Mouse (Mus musculus) erythroblast, adult 5-6 weeks (primary cell): ENCODE measurements around the gene 1110059E24Rik. TPM values are rescaled to one million over a fixed set of nuclear protein-coding genes. Genes with fewer than 3 reads are reported as not detected.

Experiments
- ATAC-seq: replicated peaks from 2 replicates; pipeline ENCODE4 v1.8.0; 2016; ENCODE audit warnings: moderate number of reproducible peaks, mild to moderate bottlenecking, moderate TSS enrichment, inconsistent platforms; ENCODE audit not compliant: poor library complexity, low FRiP score, severe bottlenecking
- total RNA-seq, 2 experiments: library from RNA; stranded (forward) in 1 of 2; stranded (reverse) in 1 of 2; fragments of 150-400 nt in 1 of 2; fragments of 200-764, 138-1000 nt in 1 of 2; gene quantifications; 2 replicates each; pipeline versions ENCODE4 v1.2.3 to v1.2.4; 2015 to 2017; ENCODE audit warnings: low replicate concordance in 2 of 2

The 1110059E24Rik gene
- 13.4 and 21.1 TPM in 2 replicates for total RNA-seq (2015; ENCODE audit: low replicate concordance)
- total RNA-seq (2017; ENCODE audit: low replicate concordance) = 8.4 and 11.4 TPM in 2 replicates

GRCm38 (mm10) chr19:21652285-21653171 lies at the start of gene 1110059E24Rik:
TSS of gene 1110059E24Rik (minus strand) at chr19:21652976.
- ATAC-seq = peak; percentile 99

- no peak for ATAC-seq
These were observed 28.2 kb upstream of the 1110059E24Rik start for GRCm38 (mm10) chr19:21680986-21681385.

- ATAC-seq = no peak
These were observed 27.3 kb upstream of the 1110059E24Rik start for GRCm38 (mm10) chr19:21680091-21680490.

- ATAC-seq = no peak
These were observed 21.7 kb upstream of the 1110059E24Rik start for GRCm38 (mm10) chr19:21674354-21675096.

GRCm38 (mm10) chr19:21669650-21670049 lies 16.9 kb upstream of the 1110059E24Rik start:
- ATAC-seq = no peak

GRCm38 (mm10) chr19:21663756-21664456 lies 11.1 kb upstream of the 1110059E24Rik start:
- ATAC-seq = no peak

GRCm38 (mm10) chr19:21660734-21661133 lies 8.0 kb upstream of the 1110059E24Rik start:
- no peak for ATAC-seq

- ATAC-seq = no peak
These were observed 2.0 kb upstream of the 1110059E24Rik start for GRCm38 (mm10) chr19:21654788-21655187.

- ATAC-seq = no peak
These were observed 601 bp upstream of the 1110059E24Rik start, which contains the start of gene Abhd17b for GRCm38 (mm10) chr19:21653172-21653981. TSS of gene Abhd17b (plus strand) at chr19:21653185.

- no peak for ATAC-seq
These were observed 1.1 kb downstream of the 1110059E24Rik start for GRCm38 (mm10) chr19:21651664-21652063.

GRCm38 (mm10) chr19:21646142-21646541 lies 6.6 kb downstream of the 1110059E24Rik start:
- no peak for ATAC-seq

GRCm38 (mm10) chr19:21645301-21645700 lies 7.5 kb downstream of the 1110059E24Rik start:
- no peak for ATAC-seq

GRCm38 (mm10) chr19:21643935-21644334 lies 8.8 kb downstream of the 1110059E24Rik start:
- ATAC-seq = no peak

GRCm38 (mm10) chr19:21637672-21638071 lies 15.1 kb downstream of the 1110059E24Rik start:
- no peak for ATAC-seq

- ATAC-seq = no peak
These were observed 15.9 kb downstream of the 1110059E24Rik start for GRCm38 (mm10) chr19:21636907-21637306.

GRCm38 (mm10) chr19:21635406-21635805 lies 17.4 kb downstream of the 1110059E24Rik start:
- no peak for ATAC-seq

- ATAC-seq = no peak
These were observed 22.0 kb downstream of the 1110059E24Rik start for GRCm38 (mm10) chr19:21630656-21631331.

GRCm38 (mm10) chr19:21629501-21629900 lies 23.3 kb downstream of the 1110059E24Rik start:
- no peak for ATAC-seq

GRCm38 (mm10) chr19:21629030-21629429 lies 23.7 kb downstream of the 1110059E24Rik start:
- no peak for ATAC-seq
